Comparison of ENCODE assay signal across 9 mouse cellular contexts in the genomic region with DNA sequence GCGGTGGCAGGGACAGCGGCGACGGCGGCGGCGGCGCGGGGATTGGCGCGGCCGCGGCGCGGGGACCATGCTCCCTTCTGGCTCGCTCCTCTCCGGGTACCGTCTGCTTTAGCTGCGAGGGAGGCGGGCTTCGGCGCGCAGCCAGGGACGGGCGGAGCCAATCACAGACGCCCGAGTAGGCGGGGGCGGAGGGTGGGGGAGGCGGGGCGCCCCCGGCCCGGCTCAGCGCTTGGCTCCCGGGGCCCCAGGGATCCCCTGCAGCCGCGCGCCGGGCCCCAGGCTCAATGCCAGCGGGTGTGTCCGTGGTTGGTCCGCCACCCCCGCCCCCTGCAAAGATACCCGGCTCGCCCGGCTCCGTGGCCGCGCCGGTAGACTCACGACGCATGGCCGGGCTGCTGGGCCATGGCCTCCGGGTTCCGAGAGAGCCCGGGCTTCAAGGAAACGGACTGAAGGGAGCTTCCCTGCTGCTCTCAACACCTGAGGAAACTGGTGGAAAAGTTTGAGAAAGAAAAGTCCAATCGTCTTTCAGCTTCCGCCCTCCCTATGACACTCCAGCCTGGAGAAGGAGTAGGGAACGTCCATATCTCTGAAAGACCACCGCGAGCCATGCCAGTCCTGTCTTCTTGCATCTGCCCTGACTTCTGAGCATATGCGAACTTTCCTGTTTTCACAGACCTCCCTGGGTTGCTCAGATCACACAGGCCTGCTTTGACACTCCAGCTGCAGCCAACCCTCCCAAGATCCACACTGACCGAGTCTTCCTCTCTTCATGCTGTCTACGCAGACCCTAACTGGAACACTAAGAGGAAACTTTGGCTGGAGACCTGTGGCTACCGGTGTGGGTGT. TPM values are rescaled to one million over a fixed set of nuclear protein-coding genes. Genes with fewer than 3 reads are reported as not detected.
DNase-seq lines count a peak whose midpoint lies in the region; ATAC-seq and TF ChIP-seq lines count a peak whose summit lies in the region.
"Had no signal": no experiment of that assay in that cellular context is flagged by ENCODE, and none has a peak within 500 bp of the region (broad histone marks: within the 10 kb centered on the region; RNA-seq: fewer than 3 reads in every experiment).

A gene (minus strand): TSS at position 67 of the 846 bp plus-strand sequence.

- H3K36me3 ChIP-seq in erythroblast, embryonic 14.5 days (ENCODE audit: control insufficient read depth) = no peaks in the 10 kb centered on the region
- no peaks in the 10 kb centered on the region for H3K36me3 ChIP-seq in embryonic facial prominence, embryonic 10.5 days (replicated peaks)
- H3K36me3 ChIP-seq in intestine, postnatal 0 days (ENCODE audit: control insufficient read depth, insufficient read depth) = no peaks in the 10 kb centered on the region
- H3K36me3 ChIP-seq in midbrain, embryonic 10.5 days = no peaks in the 10 kb centered on the region
- no peaks in the 10 kb centered on the region for H3K36me3 ChIP-seq in stomach, embryonic 14.5 days (ENCODE audit: control insufficient read depth, insufficient read depth, low read length)

- H3K4me1 ChIP-seq in erythroblast, embryonic 14.5 days (ENCODE audit: control insufficient read depth) = no peaks in the 10 kb centered on the region
- H3K4me1 ChIP-seq in embryonic facial prominence, embryonic 10.5 days = peaks cover 31% of the 10 kb centered on the region
- H3K4me1 ChIP-seq in intestine, postnatal 0 days (replicated peaks; ENCODE audit: control insufficient read depth, insufficient read depth, low read length) = 0 out of 2 replicates have a peak, but pooled peaks cover 2% of the 10 kb centered on the region
- H3K4me1 ChIP-seq in midbrain, embryonic 10.5 days = peaks cover 52% of the 10 kb centered on the region
- no peaks in the 10 kb centered on the region for H3K4me1 ChIP-seq in stomach, embryonic 14.5 days (ENCODE audit: control insufficient read depth, insufficient read depth, low read length)

- H3K9ac ChIP-seq in intestine, postnatal 0 days (ENCODE audit: low read depth, low read length) = peak within 1 kb of the TSS; percentile 46
- peak within 1 kb of the TSS; percentile 68 for H3K9ac ChIP-seq in stomach, embryonic 14.5 days (replicated peaks; ENCODE audit: low read depth, low read length)

- intact Hi-C loops in left cerebral cortex, postnatal 36 days (cut with DNase I) = loop anchor here (5.0 to 10.0 kb wide), 3 partner anchors 131 to 351 kb away; no protein-coding TSS in a partner anchor

- no peaks in the 10 kb centered on the region for H3K9me3 ChIP-seq in erythroblast, embryonic 14.5 days (ENCODE audit: control insufficient read depth, low read length)
- no peaks in the 10 kb centered on the region for H3K9me3 ChIP-seq in embryonic facial prominence, embryonic 10.5 days
- H3K9me3 ChIP-seq in intestine, postnatal 0 days (ENCODE audit: control insufficient read depth) = no peaks in the 10 kb centered on the region
- H3K9me3 ChIP-seq in midbrain, embryonic 10.5 days (replicated peaks) = no peaks in the 10 kb centered on the region
- H3K9me3 ChIP-seq in stomach, embryonic 14.5 days (ENCODE audit: control insufficient read depth, low read depth, low read length) = no peaks in the 10 kb centered on the region

- no peak for ATAC-seq in erythroblast, adult 5-6 weeks (replicated peaks; ENCODE audit: low FRiP score, poor library complexity, severe bottlenecking)
- ATAC-seq in granulocyte monocyte progenitor cell, adult 5-6 weeks (replicated peaks; ENCODE audit: poor library complexity, severe bottlenecking) = peak; percentile 20; the same call in 1 of the 2 replicates
- peak; percentile 72 for ATAC-seq in intestine, postnatal 0 days
- ATAC-seq in stomach, embryonic 14.5 days (ENCODE audit: insufficient number of reproducible peaks, insufficient read depth, low FRiP score, low read depth) = peak; percentile 93

- peak within 1 kb of the TSS; percentile 95 for H3K4me2 ChIP-seq in intestine, postnatal 0 days (replicated peaks; ENCODE audit: low read depth)
- peak within 1 kb of the TSS; percentile 94 for H3K4me2 ChIP-seq in stomach, embryonic 14.5 days (replicated peaks; ENCODE audit: low read depth, low read length)

- TF ChIP-seq CTCF in intestine, postnatal 0 days (IDR thresholded peaks at IDR 0.05; ENCODE audit: low read depth) = no peak

- 2% methylated on average over 66 of the region's 66 CpGs for WGBS in embryonic facial prominence, embryonic 10.5 days
- WGBS in intestine, postnatal 0 days = 1% methylated on average over 64 of the region's 66 CpGs
- under 1% methylated on average over 66 of the region's 66 CpGs for WGBS in midbrain, embryonic 10.5 days
- 1% methylated on average over 66 of the region's 66 CpGs for WGBS in stomach, embryonic 14.5 days

- H3K27ac ChIP-seq in embryonic facial prominence, embryonic 10.5 days (replicated peaks) = peak within 1 kb of the TSS; percentile 90
- 0 out of 2 replicates have a peak within 1 kb of the TSS, but pooled peaks have one; percentile 15 for H3K27ac ChIP-seq in intestine, postnatal 0 days (ENCODE audit: low read depth, low read length)
- H3K27ac ChIP-seq in midbrain, embryonic 10.5 days (replicated peaks) = peak within 1 kb of the TSS; percentile 91
- peak within 1 kb of the TSS; percentile 61; the same call in 1 of the 2 replicates for H3K27ac ChIP-seq in stomach, embryonic 14.5 days (ENCODE audit: low read length)
- H3K27ac ChIP-seq: macrophage had no signal

- peak within 1 kb of the TSS; percentile 34 for H3K4me3 ChIP-seq in erythroblast, embryonic 14.5 days (replicated peaks)
- H3K4me3 ChIP-seq in embryonic facial prominence, embryonic 10.5 days = peak within 1 kb of the TSS; percentile 86
- H3K4me3 ChIP-seq in intestine, postnatal 0 days (ENCODE audit: low read depth, low read length) = peak within 1 kb of the TSS; percentile 70
- H3K4me3 ChIP-seq in midbrain, embryonic 10.5 days = peak within 1 kb of the TSS; percentile 83
- peak within 1 kb of the TSS; percentile 69 for H3K4me3 ChIP-seq in stomach, embryonic 14.5 days (ENCODE audit: low read depth, low read length)

- peaks cover 61% of the 10 kb centered on the region for H3K27me3 ChIP-seq in erythroblast, embryonic 14.5 days (ENCODE audit: control insufficient read depth)
- peaks cover 67% of the 10 kb centered on the region for H3K27me3 ChIP-seq in embryonic facial prominence, embryonic 10.5 days (replicated peaks; ENCODE audit: low read depth, poor library complexity, severe bottlenecking)
- H3K27me3 ChIP-seq in intestine, postnatal 0 days (replicated peaks; ENCODE audit: control insufficient read depth, insufficient read depth, low read length) = peaks cover 38% of the 10 kb centered on the region
- peaks cover 84% of the 10 kb centered on the region for H3K27me3 ChIP-seq in midbrain, embryonic 10.5 days (ENCODE audit: low read depth, poor library complexity, severe bottlenecking)
- 0 out of 2 replicates have a peak, but pooled peaks cover 10% of the 10 kb centered on the region for H3K27me3 ChIP-seq in stomach, embryonic 14.5 days (ENCODE audit: control insufficient read depth, insufficient read depth, low read length)

- DNase-seq in embryonic facial prominence, embryonic 10.5 days (ENCODE audit: low spot score) = peak; percentile 91
- peak; percentile 79 to 86 for DNase-seq in left cerebral cortex, postnatal 36 days (ENCODE audit: low spot score in 2 of 2)
- DNase-seq in midbrain, embryonic 10.5 days (ENCODE audit: low spot score) = peak; percentile 85

RNA-seq across cellular contexts. Expression of the gene that starts here (rescaled TPM):
- not detected in 2 replicates for polyA plus RNA-seq in erythroblast, embryonic 14.5 days (2012)
- total RNA-seq in erythroblast, adult 5-6 weeks (2015; ENCODE audit: low replicate concordance) = not detected in 2 replicates
- total RNA-seq in erythroblast, adult 5-6 weeks (2017; ENCODE audit: low replicate concordance) = not detected in 2 replicates
- 1.00 and 1.2 TPM in 2 replicates for polyA plus RNA-seq in embryonic facial prominence, embryonic 10.5 days (2016; fragmentation: Nextera tagmentation; extraction: Ambion mirVana)
- not detected in 2 replicates for total RNA-seq in granulocyte monocyte progenitor cell, adult 5-6 weeks (2014; fragmentation: Nextera tagmentation)
- not detected in 2 replicates for total RNA-seq in granulocyte monocyte progenitor cell, adult 5-6 weeks (2017)
- 0.34 and 0.51 TPM in 2 replicates for polyA plus RNA-seq in intestine, postnatal 0 days (2015; fragmentation: Nextera tagmentation; extraction: Ambion mirVana)
- total RNA-seq in left cerebral cortex, postnatal 36 days (2021) = 10 to 100 TPM; 39.8 to 51.9 TPM
- 0.85 and 1.1 TPM in 2 replicates for polyA plus RNA-seq in midbrain, embryonic 10.5 days (2016; fragmentation: Nextera tagmentation; extraction: Ambion mirVana)
- 3.3 and 3.4 TPM in 2 replicates for polyA plus RNA-seq in stomach, embryonic 14.5 days (2014; fragmentation: Nextera tagmentation; extraction: Ambion mirVana)
- polyA plus RNA-seq: macrophage had no signal

Comparison
In these comparisons a context has a peak if more than half of its experiments do, and no peak if none do; other contexts are left out.
1. RNA of the gene that starts here (total RNA-seq): 39.8 to 51.9 TPM in left cerebral cortex, postnatal 36 days; not detected in erythroblast, adult 5-6 weeks and not detected in granulocyte monocyte progenitor cell, adult 5-6 weeks; every median in the first group is over 10 times any median in the second.
2. Peak in ATAC-seq in granulocyte monocyte progenitor cell, adult 5-6 weeks; RNA of the gene not detected or under 1 TPM.
3. Peak in ATAC-seq, H3K4me3 ChIP-seq, H3K27ac ChIP-seq, H3K9ac ChIP-seq and H3K4me2 ChIP-seq in intestine, postnatal 0 days; RNA of the gene not detected or under 1 TPM.
4. H3K4me3 ChIP-seq: peak in every context shown above with its lines; median percentile 86 in embryonic facial prominence, embryonic 10.5 days; 83 in midbrain, embryonic 10.5 days; 70 in intestine, postnatal 0 days; 69 in stomach, embryonic 14.5 days; 34 in erythroblast, embryonic 14.5 days.
5. H3K27ac ChIP-seq: peak in every context shown above with its lines; median percentile 91 in midbrain, embryonic 10.5 days; 90 in embryonic facial prominence, embryonic 10.5 days; 61 in stomach, embryonic 14.5 days; 15 in intestine, postnatal 0 days.
6. Peak in every context shown above with its lines, with median percentiles within 50 percentile points of each other: DNase-seq.